15 mouse cellular contexts compared by ENCODE assay signal in the genomic region with DNA sequence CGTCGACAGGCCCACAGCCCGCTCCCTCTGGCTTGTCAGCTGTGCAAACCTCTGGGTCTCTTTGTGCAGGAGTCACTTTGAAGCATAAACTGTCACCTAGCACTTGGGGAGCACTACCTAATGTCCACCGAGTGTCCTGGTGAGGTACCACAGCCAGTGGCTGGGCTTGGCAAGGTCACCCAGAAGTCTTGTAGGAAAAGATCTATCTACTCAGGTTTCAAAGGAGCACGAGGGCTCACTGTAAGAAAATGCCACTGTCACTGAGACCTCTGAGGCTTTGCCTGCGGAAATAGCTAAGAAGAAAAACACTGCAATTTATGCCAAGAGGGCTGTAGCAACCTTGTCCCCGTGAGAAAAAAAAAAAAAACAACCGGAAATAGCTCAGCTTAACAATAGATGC. TPM values are rescaled to one million over a fixed set of nuclear protein-coding genes. Genes with fewer than 3 reads are reported as not detected.
A peak's percentile ranks its signal among the peaks of the same experiment; 100 is the strongest.
DNase-seq lines count a peak whose midpoint lies in the region; ATAC-seq and TF ChIP-seq lines count a peak whose summit lies in the region.
"Had no signal": no experiment of that assay in that cellular context is flagged by ENCODE, and none has a peak within 500 bp of the region (broad histone marks: within the 10 kb centered on the region; RNA-seq: fewer than 3 reads in every experiment).

No protein-coding gene starts in this region.

- TF ChIP-seq CTCF in kidney, postnatal 0 days (IDR thresholded peaks at IDR 0.05; ENCODE audit: low read depth) = no peak

- no peak overlapping the region for H3K4me2 ChIP-seq in kidney, postnatal 0 days (ENCODE audit: low read length)
- H3K4me2 ChIP-seq: liver, embryonic 15.5 days had no signal

- H3K36me3 ChIP-seq in kidney, postnatal 0 days (ENCODE audit: insufficient read depth, low read length) = no peaks in the 10 kb centered on the region
- H3K36me3 ChIP-seq: liver, embryonic 15.5 days had no signal

- peak; percentile 24 for DNase-seq in embryo, embryonic 10 days (ENCODE audit: low spot score)
- no peak for DNase-seq in embryo, embryonic 10.5 days (ENCODE audit: low spot score)
- peak; percentile 63 for DNase-seq in kidney, postnatal 0 days (ENCODE audit: low spot score)
- DNase-seq in kidney, postnatal 36 days = no peak
- peak; percentile 44 for DNase-seq in thymus, postnatal 10 days (ENCODE audit: low spot score in 2 of 2)
- no peak for DNase-seq in urinary bladder, adult 2 months (ENCODE audit: low spot score)
- DNase-seq in right cerebral cortex, postnatal 36 days (ENCODE audit: low spot score in 2 of 2) = no peak
- DNase-seq: adrenal gland, adult 8-10 months; cerebellum, adult 9-10 months; kidney, adult 11 months; lung, postnatal 14 days had no signal

- WGBS in kidney, postnatal 0 days = 30% methylated on average over 8 of the region's 8 CpGs

- no peak overlapping the region for H3K27ac ChIP-seq in kidney, postnatal 0 days
- H3K27ac ChIP-seq: left cerebral cortex, adult 2 months had no signal

- no peak overlapping the region for H3K9ac ChIP-seq in kidney, postnatal 0 days (ENCODE audit: low read depth, low read length)
- H3K9ac ChIP-seq: liver, embryonic 15.5 days had no signal

- H3K4me3 ChIP-seq in kidney, postnatal 0 days (replicated peaks; ENCODE audit: low read depth, low read length) = no peak overlapping the region
- H3K4me3 ChIP-seq: left cerebral cortex, adult 2 months; liver, embryonic 15.5 days had no signal

- H3K9me3 ChIP-seq in kidney, postnatal 0 days (replicated peaks; ENCODE audit: low read length) = no peaks in the 10 kb centered on the region
- H3K9me3 ChIP-seq: liver, embryonic 15.5 days had no signal

- no peak for ATAC-seq in kidney, postnatal 0 days (replicated peaks; ENCODE audit: low FRiP score, low read depth)
- peak; percentile 43 for ATAC-seq in inflammation-experienced regulatory T-cells, adult 6 months
- ATAC-seq: forebrain, embryonic 14.5 days had no signal

- no peaks in the 10 kb centered on the region for H3K27me3 ChIP-seq in kidney, postnatal 0 days (ENCODE audit: insufficient read depth, low read length)
- H3K27me3 ChIP-seq: liver, embryonic 15.5 days had no signal

- no peaks in the 10 kb centered on the region for H3K4me1 ChIP-seq in kidney, postnatal 0 days (replicated peaks; ENCODE audit: insufficient read depth, low read length)

RNA-seq across cellular contexts. Expression of a gene that starts 54.7 kb away (rescaled TPM):
- 2.0 and 2.2 TPM in 2 replicates for polyA plus RNA-seq in kidney, postnatal 0 days (2015; fragmentation: Nextera tagmentation; extraction: Ambion mirVana)
- polyA plus RNA-seq in inflammation-experienced regulatory T-cells, adult 6 months (2017; shearing (Covaris generic)) = 1 to 10 TPM; 4.0 to 5.2 (median 4.3) TPM
- polyA plus RNA-seq in urinary bladder, adult 2 months (2012; rRNA removed) = 6.4 and 6.7 TPM in 2 replicates

RNA-seq across cellular contexts. Expression of a gene that starts 54.8 kb away (rescaled TPM):
- polyA plus RNA-seq in kidney, postnatal 0 days (2015; fragmentation: Nextera tagmentation; extraction: Ambion mirVana) = 30.0 and 32.5 TPM in 2 replicates
- polyA plus RNA-seq in inflammation-experienced regulatory T-cells, adult 6 months (2017; shearing (Covaris generic)) = 10 to 100 TPM in 2 of 3 experiments, 1 to 10 TPM in 1; 9.2 to 15.4 (median 12.3) TPM
- 26.4 and 31.1 TPM in 2 replicates for polyA plus RNA-seq in urinary bladder, adult 2 months (2012; rRNA removed)

Comparison
In these comparisons a context has a peak if more than half of its experiments do, and no peak if none do; other contexts are left out.
1. DNase-seq: peak in embryo, embryonic 10 days (single experiment), kidney, postnatal 0 days (single experiment) and thymus, postnatal 10 days (2 of 2); none in embryo, embryonic 10.5 days (single experiment), kidney, postnatal 36 days (0 of 2), urinary bladder, adult 2 months (single experiment) and right cerebral cortex, postnatal 36 days (0 of 2).